Mouse (Mus musculus) layer of hippocampus, postnatal 14 days (tissue): Measurements from ENCODE around the gene Uspl1. TPM values are rescaled to one million over a fixed set of nuclear protein-coding genes. Genes with fewer than 3 reads are reported as not detected.

Experiments used
- DNase-seq, 2 experiments: peaks; one replicate each; pipeline ENCODE4 v3.0.0; 2021 to 2022; ENCODE audit warnings: low spot score in 2 of 2, mixed read lengths in 1 of 2
- total RNA-seq, 2 experiments: library from RNA; stranded (reverse); gene quantifications; 2 replicates each; pipeline ENCODE4 v1.2.3; 2021

Gene Uspl1
- total RNA-seq, 2 experiments from 2014 or later: 34.5 to 39.9 TPM

GRCm38 (mm10) chr5:149208776-149209175 lies 24.6 kb downstream of the Uspl1 start:
- DNase-seq: no peak

- DNase-seq: no peak
Measured at GRCm38 (mm10) chr5:149209328-149209727, 25.2 kb downstream of the Uspl1 start.

GRCm38 (mm10) chr5:149211041-149211440 lies 26.9 kb downstream of the Uspl1 start:
- no peak for DNase-seq

GRCm38 (mm10) chr5:149212806-149213205 lies 28.7 kb downstream of the Uspl1 start:
- DNase-seq: no peak

GRCm38 (mm10) chr5:149215540-149215939 lies 31.4 kb downstream of the Uspl1 start:
- no peak for DNase-seq

- no peak for DNase-seq
Measured at GRCm38 (mm10) chr5:149217524-149218357, 33.6 kb downstream of the Uspl1 start.

- DNase-seq: no peak
Measured at GRCm38 (mm10) chr5:149219493-149219892, 35.3 kb downstream of the Uspl1 start.

GRCm38 (mm10) chr5:149221355-149221754 lies 37.2 kb downstream of the Uspl1 start:
- no peak for DNase-seq

- no peak for DNase-seq
Measured at GRCm38 (mm10) chr5:149224666-149225065, 40.5 kb downstream of the Uspl1 start.

GRCm38 (mm10) chr5:149228700-149229618 lies 44.8 kb downstream of the Uspl1 start:
- DNase-seq: peak; percentile 97 to 99

- no peak for DNase-seq
Measured at GRCm38 (mm10) chr5:149229619-149230339, 45.6 kb downstream of the Uspl1 start.

- no peak for DNase-seq
Measured at GRCm38 (mm10) chr5:149235002-149235401, 50.9 kb downstream of the Uspl1 start.

- DNase-seq: no peak
Measured at GRCm38 (mm10) chr5:149237221-149237950, 53.2 kb downstream of the Uspl1 start.

- no peak for DNase-seq
Measured at GRCm38 (mm10) chr5:149242467-149242866, 58.3 kb downstream of the Uspl1 start.

GRCm38 (mm10) chr5:149243053-149243452 lies 58.9 kb downstream of the Uspl1 start:
- DNase-seq: no peak

GRCm38 (mm10) chr5:149245391-149245964 lies 61.3 kb downstream of the Uspl1 start:
- DNase-seq: no peak

- DNase-seq: no peak
Measured at GRCm38 (mm10) chr5:149245965-149246470, 61.9 kb downstream of the Uspl1 start.

GRCm38 (mm10) chr5:149247047-149247904 lies 63.1 kb downstream of the Uspl1 start:
- no peak for DNase-seq

GRCm38 (mm10) chr5:149252303-149252702 lies 68.2 kb downstream of the Uspl1 start:
- no peak for DNase-seq
